In the genomic region with DNA sequence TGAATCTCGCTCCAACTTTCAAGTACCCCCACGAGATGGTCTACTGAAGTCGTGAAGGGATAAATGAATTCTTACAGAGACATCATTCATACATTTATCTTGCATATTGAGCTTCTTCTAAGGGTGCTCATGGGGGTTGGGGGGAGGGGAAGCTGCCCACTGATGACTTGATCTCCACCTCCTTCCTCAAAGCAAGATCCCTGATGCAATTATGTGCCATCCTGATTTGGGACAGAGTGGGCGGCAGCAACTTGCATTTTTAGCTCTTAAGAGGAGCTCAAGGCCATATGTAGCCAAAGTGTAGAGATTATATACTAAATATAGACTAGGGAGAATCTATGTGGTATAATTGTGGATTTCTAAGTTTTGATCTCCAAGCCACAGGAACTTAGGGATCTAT, we compare ENCODE assay signal across 13 mouse cellular contexts.
DNase-seq lines count a peak whose midpoint lies in the region; ATAC-seq and TF ChIP-seq lines count a peak whose summit lies in the region.
"Had no signal": no experiment of that assay in that cellular context is flagged by ENCODE, and none has a peak within 500 bp of the region (broad histone marks: within the 10 kb centered on the region; RNA-seq: fewer than 3 reads in every experiment).

No protein-coding gene starts in this region.

- no peak for TF ChIP-seq CTCF in midbrain, postnatal 0 days (IDR thresholded peaks at IDR 0.05)

- H3K4me2 ChIP-seq in heart, embryonic 13.5 days = no peak overlapping the region
- no peak overlapping the region for H3K4me2 ChIP-seq in midbrain, postnatal 0 days (ENCODE audit: low read depth, low read length, poor library complexity, severe bottlenecking)
- no peak overlapping the region for H3K4me2 ChIP-seq in hindbrain, embryonic 14.5 days (replicated peaks)
- no peak overlapping the region for H3K4me2 ChIP-seq in neural tube, embryonic 14.5 days (ENCODE audit: low read depth, low read length)
- H3K4me2 ChIP-seq: embryonic facial prominence, embryonic 15.5 days; liver, embryonic 11.5 days had no signal

- no peaks in the 10 kb centered on the region for H3K27me3 ChIP-seq in heart, embryonic 13.5 days (replicated peaks)
- no peaks in the 10 kb centered on the region for H3K27me3 ChIP-seq in midbrain, embryonic 10.5 days (ENCODE audit: low read depth, poor library complexity, severe bottlenecking)
- H3K27me3 ChIP-seq in midbrain, postnatal 0 days (ENCODE audit: insufficient read depth, low read length) = no peaks in the 10 kb centered on the region
- H3K27me3 ChIP-seq in hindbrain, embryonic 14.5 days (ENCODE audit: control insufficient read depth, insufficient read depth, low read length) = no peaks in the 10 kb centered on the region
- no peaks in the 10 kb centered on the region for H3K27me3 ChIP-seq in neural tube, embryonic 14.5 days (ENCODE audit: control insufficient read depth, insufficient read depth, low read length)
- H3K27me3 ChIP-seq: embryonic facial prominence, embryonic 15.5 days had no signal

- no peaks in the 10 kb centered on the region for H3K36me3 ChIP-seq in heart, embryonic 13.5 days
- no peaks in the 10 kb centered on the region for H3K36me3 ChIP-seq in midbrain, embryonic 10.5 days
- H3K36me3 ChIP-seq in midbrain, postnatal 0 days (ENCODE audit: insufficient read depth, low read length) = no peaks in the 10 kb centered on the region
- no peaks in the 10 kb centered on the region for H3K36me3 ChIP-seq in hindbrain, embryonic 14.5 days (replicated peaks; ENCODE audit: control insufficient read depth, insufficient read depth)
- H3K36me3 ChIP-seq in neural tube, embryonic 14.5 days (ENCODE audit: control insufficient read depth, insufficient read depth, low read length) = no peaks in the 10 kb centered on the region
- H3K36me3 ChIP-seq: embryonic facial prominence, embryonic 15.5 days had no signal

- H3K4me1 ChIP-seq in heart, embryonic 13.5 days = peaks cover 52% of the 10 kb centered on the region
- H3K4me1 ChIP-seq in midbrain, embryonic 10.5 days = peaks cover 61% of the 10 kb centered on the region
- peaks cover 17% of the 10 kb centered on the region for H3K4me1 ChIP-seq in midbrain, postnatal 0 days (ENCODE audit: insufficient read depth, low read length)
- peaks cover 49% of the 10 kb centered on the region for H3K4me1 ChIP-seq in hindbrain, embryonic 14.5 days (replicated peaks; ENCODE audit: control insufficient read depth, insufficient read depth, low read length)
- peaks cover 35% of the 10 kb centered on the region for H3K4me1 ChIP-seq in neural tube, embryonic 14.5 days (ENCODE audit: control insufficient read depth, insufficient read depth, low read length)

- H3K4me3 ChIP-seq in heart, embryonic 13.5 days = no peak overlapping the region
- no peak overlapping the region for H3K4me3 ChIP-seq in midbrain, embryonic 10.5 days
- H3K4me3 ChIP-seq in midbrain, postnatal 0 days (ENCODE audit: low read depth, low read length) = no peak overlapping the region
- no peak overlapping the region for H3K4me3 ChIP-seq in hindbrain, embryonic 14.5 days (replicated peaks; ENCODE audit: low read length)
- no peak overlapping the region for H3K4me3 ChIP-seq in neural tube, embryonic 14.5 days (ENCODE audit: low read depth, low read length)
- H3K4me3 ChIP-seq: embryonic facial prominence, embryonic 15.5 days had no signal

- H3K9ac ChIP-seq in heart, embryonic 13.5 days = no peak overlapping the region
- no peak overlapping the region for H3K9ac ChIP-seq in midbrain, postnatal 0 days (replicated peaks; ENCODE audit: low read length, poor library complexity, severe bottlenecking)
- H3K9ac ChIP-seq in hindbrain, embryonic 14.5 days = no peak overlapping the region
- no peak overlapping the region for H3K9ac ChIP-seq in neural tube, embryonic 14.5 days (replicated peaks; ENCODE audit: low read depth, low read length)
- H3K9ac ChIP-seq: embryonic facial prominence, embryonic 15.5 days had no signal

- DNase-seq in heart, adult 8-10 months (ENCODE audit: low spot score) = no peak
- DNase-seq in midbrain, embryonic 10.5 days (ENCODE audit: low spot score) = no peak
- no peak for DNase-seq in midbrain, postnatal 0 days (ENCODE audit: low spot score)
- no peak for DNase-seq in hindbrain, embryonic 14.5 days (ENCODE audit: low spot score)
- DNase-seq in B cell, adult 2 months = no peak
- no peak for DNase-seq in layer of hippocampus, adult 11-12 months (ENCODE audit: low spot score)
- DNase-seq: cerebellum, adult 8-10 months; right cerebral cortex, adult 18-20 months had no signal

- 79% methylated on average over 4 of the region's 4 CpGs for WGBS in heart, embryonic 13.5 days
- WGBS in midbrain, embryonic 10.5 days = 94% methylated on average over 4 of the region's 4 CpGs
- WGBS in midbrain, postnatal 0 days = 86% methylated on average over 4 of the region's 4 CpGs
- 85% methylated on average over 4 of the region's 4 CpGs for WGBS in hindbrain, embryonic 14.5 days
- 77% methylated on average over 4 of the region's 4 CpGs for WGBS in neural tube, embryonic 14.5 days

- no peak for ATAC-seq in heart, embryonic 13.5 days (ENCODE audit: extremely low read depth, insufficient number of reproducible peaks, low FRiP score, low TSS enrichment)
- ATAC-seq in midbrain, postnatal 0 days (ENCODE audit: low FRiP score) = no peak
- no peak for ATAC-seq in hindbrain, embryonic 14.5 days (ENCODE audit: low FRiP score)
- ATAC-seq in neural tube, embryonic 14.5 days (ENCODE audit: low read depth) = no peak
- ATAC-seq: activated CD4-positive, CD25-positive, alpha-beta regulatory T cell, adult 4 months had no signal

- H3K27ac ChIP-seq in heart, embryonic 13.5 days (replicated peaks) = peak overlapping the region; percentile 82
- H3K27ac ChIP-seq in midbrain, embryonic 10.5 days (replicated peaks) = peak overlapping the region; percentile 81
- H3K27ac ChIP-seq in midbrain, postnatal 0 days (ENCODE audit: low read depth, low read length) = no peak overlapping the region
- H3K27ac ChIP-seq in hindbrain, embryonic 14.5 days = peak overlapping the region; percentile 84; the same call in 1 of the 2 replicates
- H3K27ac ChIP-seq in neural tube, embryonic 14.5 days (ENCODE audit: low read depth, low read length) = peak overlapping the region; percentile 76; the same call in 1 of the 2 replicates

- H3K9me3 ChIP-seq in heart, embryonic 13.5 days = no peaks in the 10 kb centered on the region
- no peaks in the 10 kb centered on the region for H3K9me3 ChIP-seq in midbrain, embryonic 10.5 days (replicated peaks)
- no peaks in the 10 kb centered on the region for H3K9me3 ChIP-seq in midbrain, postnatal 0 days (ENCODE audit: low read length)
- H3K9me3 ChIP-seq in hindbrain, embryonic 14.5 days (ENCODE audit: control insufficient read depth, low read length) = no peaks in the 10 kb centered on the region
- H3K9me3 ChIP-seq in neural tube, embryonic 14.5 days (ENCODE audit: control insufficient read depth, low read length) = no peaks in the 10 kb centered on the region
- H3K9me3 ChIP-seq: embryonic facial prominence, embryonic 15.5 days had no signal
